Mouse (Mus musculus): ENCODE measurements around the gene Riok2. TPM values are rescaled to one million over a fixed set of nuclear protein-coding genes. Genes with fewer than 3 reads are reported as not detected.

Gene Riok2
- polyA plus RNA-seq, 1 experiment from 2014 or later: 26.2 TPM

- WGBS: 93% methylated on average over 2 of the region's 2 CpGs
- Histone ChIP-seq H3K4me1 (ENCODE audit: control insufficient read depth, insufficient read depth, low read length) (peaks cover 10% of the 10 kb centered on the region), H3K4me3 (replicated peaks; ENCODE audit: low read depth, low read length) (no peak overlapping the region), H3K27me3 (ENCODE audit: control insufficient read depth, insufficient read depth, low read length) (no peaks in the 10 kb centered on the region), H3K27ac (replicated peaks; ENCODE audit: low read depth, low read length) (no peak overlapping the region), H3K9me3 (ENCODE audit: control insufficient read depth, low read length) (no peaks in the 10 kb centered on the region), H3K9ac (replicated peaks; ENCODE audit: low read length) (no peak overlapping the region), H3K36me3 (ENCODE audit: control insufficient read depth, insufficient read depth, low read length) (no peaks in the 10 kb centered on the region), H3K4me2 (ENCODE audit: low read length) (no peak overlapping the region)
- ATAC-seq (ENCODE audit: low FRiP score, low TSS enrichment): no peak
- DNase-seq: no peak
These were observed 38.1 kb downstream of the Riok2 start for GRCm38 (mm10) chr17:17412176-17412575.

DNA sequence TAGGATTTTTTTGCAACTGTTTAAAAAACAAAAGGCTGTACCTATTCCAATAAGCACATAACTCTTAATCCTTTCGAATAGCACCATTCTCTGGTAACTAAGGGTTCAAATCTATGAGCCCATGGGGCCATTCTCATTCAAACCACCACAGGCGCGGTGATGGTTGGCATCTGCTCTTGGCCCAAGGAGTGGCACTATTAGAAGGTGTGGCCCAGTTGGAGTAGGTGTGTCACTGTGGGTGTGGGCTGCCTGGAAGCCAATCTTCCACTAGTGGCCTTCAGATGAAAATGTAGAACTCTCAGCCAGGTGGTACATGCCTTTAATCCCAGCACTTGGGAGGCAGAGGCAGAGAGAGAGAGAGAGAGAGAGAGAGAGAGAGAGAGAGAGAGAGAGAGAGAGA, 40.1 kb downstream of the Riok2 start:
- no peak for DNase-seq
- Histone ChIP-seq H3K9me3 (ENCODE audit: control insufficient read depth, low read length) (no peaks in the 10 kb centered on the region), H3K4me1 (ENCODE audit: control insufficient read depth, insufficient read depth, low read length) (peaks cover 7% of the 10 kb centered on the region), H3K4me2 (ENCODE audit: low read length) (no peak overlapping the region), H3K27me3 (ENCODE audit: control insufficient read depth, insufficient read depth, low read length) (no peaks in the 10 kb centered on the region), H3K4me3 (replicated peaks; ENCODE audit: low read depth, low read length) (no peak overlapping the region), H3K27ac (replicated peaks; ENCODE audit: low read depth, low read length) (no peak overlapping the region), H3K9ac (replicated peaks; ENCODE audit: low read length) (no peak overlapping the region), H3K36me3 (ENCODE audit: control insufficient read depth, insufficient read depth, low read length) (no peaks in the 10 kb centered on the region)
- ATAC-seq (ENCODE audit: low FRiP score, low TSS enrichment): no peak
- 95% methylated on average over 3 of the region's 3 CpGs for WGBS

GRCm38 (mm10) chr17:17424609-17425307, 50.6 kb downstream of the Riok2 start:
- Histone ChIP-seq H3K27ac (replicated peaks; ENCODE audit: low read depth, low read length) (peak overlapping the region; percentile 21; the same call in 1 of the 2 replicates), H3K4me3 (replicated peaks; ENCODE audit: low read depth, low read length) (no peak overlapping the region), H3K27me3 (ENCODE audit: control insufficient read depth, insufficient read depth, low read length) (no peaks in the 10 kb centered on the region), H3K4me2 (ENCODE audit: low read length) (no peak overlapping the region), H3K36me3 (ENCODE audit: control insufficient read depth, insufficient read depth, low read length) (no peaks in the 10 kb centered on the region), H3K4me1 (ENCODE audit: control insufficient read depth, insufficient read depth, low read length) (no peaks in the 10 kb centered on the region), H3K9ac (replicated peaks; ENCODE audit: low read length) (no peak overlapping the region), H3K9me3 (ENCODE audit: control insufficient read depth, low read length) (no peaks in the 10 kb centered on the region)
- peak; percentile 56 for DNase-seq
- WGBS: 4% methylated on average over 4 of the region's 4 CpGs
- ATAC-seq (ENCODE audit: low FRiP score, low TSS enrichment): peak; percentile 48; the same call in 1 of the 2 replicates

- Histone ChIP-seq H3K9me3 (ENCODE audit: control insufficient read depth, low read length) (no peaks in the 10 kb centered on the region), H3K4me2 (ENCODE audit: low read length) (no peak overlapping the region), H3K36me3 (ENCODE audit: control insufficient read depth, insufficient read depth, low read length) (no peaks in the 10 kb centered on the region), H3K9ac (replicated peaks; ENCODE audit: low read length) (no peak overlapping the region), H3K27me3 (ENCODE audit: control insufficient read depth, insufficient read depth, low read length) (no peaks in the 10 kb centered on the region), H3K4me3 (replicated peaks; ENCODE audit: low read depth, low read length) (no peak overlapping the region), H3K4me1 (ENCODE audit: control insufficient read depth, insufficient read depth, low read length) (no peaks in the 10 kb centered on the region), H3K27ac (replicated peaks; ENCODE audit: low read depth, low read length) (no peak overlapping the region)
- WGBS: 11% methylated on average over 4 of the region's 4 CpGs
- DNase-seq (no peak), ATAC-seq (ENCODE audit: low FRiP score, low TSS enrichment) (peak; percentile 31; the same call in 1 of the 2 replicates)
These were observed 51.3 kb downstream of the Riok2 start for GRCm38 (mm10) chr17:17425308-17425813.

DNA sequence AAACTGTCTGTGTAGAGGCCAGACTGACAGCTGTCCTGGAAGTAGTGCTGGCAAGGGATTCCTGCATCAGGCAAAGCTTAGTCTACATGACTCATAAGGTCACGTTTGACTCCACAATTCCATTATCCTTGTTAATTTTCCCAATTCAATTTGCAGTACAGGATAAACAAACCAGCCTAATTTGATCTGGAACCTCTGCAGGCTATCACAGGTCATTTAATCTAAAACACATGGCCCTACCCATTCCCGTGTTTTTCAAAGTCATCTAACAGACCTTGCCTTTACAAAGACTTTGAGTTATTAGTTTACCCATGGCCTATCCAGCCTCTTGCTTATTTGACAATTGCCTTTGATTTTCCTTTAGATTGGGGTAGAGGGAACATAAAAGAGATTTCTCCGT, 51.8 kb downstream of the Riok2 start:
- Histone ChIP-seq H3K4me2 (ENCODE audit: low read length) (no peak overlapping the region), H3K9me3 (ENCODE audit: control insufficient read depth, low read length) (no peaks in the 10 kb centered on the region), H3K27ac (replicated peaks; ENCODE audit: low read depth, low read length) (no peak overlapping the region), H3K27me3 (ENCODE audit: control insufficient read depth, insufficient read depth, low read length) (no peaks in the 10 kb centered on the region), H3K36me3 (ENCODE audit: control insufficient read depth, insufficient read depth, low read length) (no peaks in the 10 kb centered on the region), H3K4me1 (ENCODE audit: control insufficient read depth, insufficient read depth, low read length) (no peaks in the 10 kb centered on the region), H3K4me3 (replicated peaks; ENCODE audit: low read depth, low read length) (no peak overlapping the region), H3K9ac (replicated peaks; ENCODE audit: low read length) (no peak overlapping the region)
- ATAC-seq (ENCODE audit: low FRiP score, low TSS enrichment) (no peak), DNase-seq (no peak)
- 58% methylated on average over 3 of the region's 3 CpGs for WGBS

DNA sequence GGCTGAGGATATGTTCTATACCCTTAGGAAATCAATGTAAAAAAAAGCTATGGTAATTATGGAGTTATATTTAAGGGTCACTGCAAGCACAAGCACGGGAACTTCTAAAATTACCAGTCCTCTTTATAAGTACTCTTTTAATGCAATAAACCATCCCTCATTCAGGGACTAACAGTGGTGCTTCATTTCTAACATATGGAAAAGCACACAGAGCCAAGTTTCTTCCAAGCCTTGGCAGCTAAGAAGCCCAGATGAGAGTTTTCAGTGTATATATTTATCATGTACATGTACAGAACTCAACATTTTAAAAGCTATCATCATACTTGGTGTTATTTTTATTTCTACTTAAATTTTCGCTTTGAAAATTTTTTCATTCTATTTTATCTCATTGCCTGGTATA, 54.8 kb downstream of the Riok2 start:
- DNase-seq (no peak), ATAC-seq (ENCODE audit: low FRiP score, low TSS enrichment) (no peak)
- no peak overlapping the region for H3K9ac ChIP-seq (replicated peaks; ENCODE audit: low read length)
- no peaks in the 10 kb centered on the region for H3K27me3 ChIP-seq (ENCODE audit: control insufficient read depth, insufficient read depth, low read length)
- H3K4me3 ChIP-seq (replicated peaks; ENCODE audit: low read depth, low read length): no peak overlapping the region
- no peak overlapping the region for H3K27ac ChIP-seq (replicated peaks; ENCODE audit: low read depth, low read length)
- no peaks in the 10 kb centered on the region for H3K36me3 ChIP-seq (ENCODE audit: control insufficient read depth, insufficient read depth, low read length)
- H3K4me2 ChIP-seq (ENCODE audit: low read length): no peak overlapping the region
- 92% methylated on average over 2 of the region's 2 CpGs for WGBS
- no peaks in the 10 kb centered on the region for H3K4me1 ChIP-seq (ENCODE audit: control insufficient read depth, insufficient read depth, low read length)
- H3K9me3 ChIP-seq (ENCODE audit: control insufficient read depth, low read length): no peaks in the 10 kb centered on the region

DNA sequence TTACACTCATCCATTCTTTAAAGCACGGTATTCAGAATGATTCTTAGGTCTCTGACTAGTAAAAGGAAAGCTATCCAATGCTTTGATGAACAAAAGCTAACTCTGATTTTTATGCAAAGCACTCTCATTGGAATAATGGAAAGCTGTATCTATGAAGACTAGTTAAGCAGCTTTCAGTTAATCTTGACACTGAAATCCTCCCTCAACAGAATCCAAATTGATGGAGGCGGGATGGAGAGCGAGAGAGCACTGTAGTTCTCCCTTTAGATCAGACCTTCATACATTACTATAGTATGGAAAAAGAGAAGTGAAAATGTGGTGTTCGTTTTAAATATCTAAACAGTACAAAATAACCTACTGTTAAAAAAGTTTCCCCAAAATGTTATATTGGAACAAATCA, 59.6 kb downstream of the Riok2 start:
- Histone ChIP-seq H3K9ac (replicated peaks; ENCODE audit: low read length) (no peak overlapping the region), H3K36me3 (ENCODE audit: control insufficient read depth, insufficient read depth, low read length) (no peaks in the 10 kb centered on the region), H3K27me3 (ENCODE audit: control insufficient read depth, insufficient read depth, low read length) (no peaks in the 10 kb centered on the region), H3K27ac (replicated peaks; ENCODE audit: low read depth, low read length) (no peak overlapping the region), H3K9me3 (ENCODE audit: control insufficient read depth, low read length) (no peaks in the 10 kb centered on the region), H3K4me3 (replicated peaks; ENCODE audit: low read depth, low read length) (no peak overlapping the region), H3K4me1 (ENCODE audit: control insufficient read depth, insufficient read depth, low read length) (no peaks in the 10 kb centered on the region), H3K4me2 (ENCODE audit: low read length) (no peak overlapping the region)
- DNase-seq: peak; percentile 50
- WGBS: 35% methylated on average over 4 of the region's 4 CpGs
- ATAC-seq (ENCODE audit: low FRiP score, low TSS enrichment): no peak

DNA sequence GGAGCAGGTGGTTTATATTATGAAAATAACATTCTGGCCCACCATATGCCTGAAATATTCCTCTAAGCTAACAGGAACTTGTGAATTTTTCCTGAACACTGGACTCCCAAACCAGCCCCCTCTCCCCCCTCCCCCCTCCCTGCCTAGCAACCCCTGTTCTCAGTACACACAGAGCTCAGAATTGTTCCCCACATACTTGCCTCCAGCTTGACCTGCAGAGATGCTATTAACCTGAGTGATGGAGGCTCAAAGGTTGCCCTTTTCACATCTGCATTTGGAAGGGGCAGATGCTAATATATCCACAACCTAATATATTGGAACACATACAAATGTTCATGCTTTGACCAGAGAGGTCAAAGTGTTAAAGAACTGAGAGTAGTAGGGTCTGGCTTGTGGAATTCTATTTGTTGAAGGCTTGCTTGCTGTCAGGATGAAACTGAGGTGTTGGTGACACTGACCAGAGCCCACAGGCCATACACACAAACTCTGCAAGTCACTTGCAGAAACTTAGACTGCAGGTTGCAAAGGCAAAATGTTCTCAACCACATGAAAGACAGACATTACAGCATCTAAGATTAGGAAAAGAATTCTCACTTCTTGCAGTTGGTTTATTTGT, 64.6 kb downstream of the Riok2 start:
- Histone ChIP-seq H3K27ac (replicated peaks; ENCODE audit: low read depth, low read length) (no peak overlapping the region), H3K4me1 (ENCODE audit: control insufficient read depth, insufficient read depth, low read length) (no peaks in the 10 kb centered on the region), H3K9ac (replicated peaks; ENCODE audit: low read length) (no peak overlapping the region), H3K4me2 (ENCODE audit: low read length) (no peak overlapping the region), H3K9me3 (ENCODE audit: control insufficient read depth, low read length) (no peaks in the 10 kb centered on the region), H3K36me3 (ENCODE audit: control insufficient read depth, insufficient read depth, low read length) (no peaks in the 10 kb centered on the region), H3K4me3 (replicated peaks; ENCODE audit: low read depth, low read length) (no peak overlapping the region), H3K27me3 (ENCODE audit: control insufficient read depth, insufficient read depth, low read length) (no peaks in the 10 kb centered on the region)
- DNase-seq: no peak
- no peak for ATAC-seq (ENCODE audit: low FRiP score, low TSS enrichment)
